Mouse (Mus musculus) heart, postnatal 0 days (tissue): ENCODE results near the gene Defb41.

Source experiments
- CTCF ChIP-seq: IDR thresholded peaks from 2 replicates; pipeline ENCODE4 v1.5.1; 2016; ENCODE audit warnings: antibody characterized with exemption, control low read depth, low read depth
- EP300 ChIP-seq: IDR thresholded peaks from 2 replicates; pipeline ENCODE4 v1.6.1; 2016; ENCODE audit warnings: antibody characterized with exemption, low read depth

GRCm38 (mm10) chr1:18265038-18265437 is at the start of gene Defb41:
- TF ChIP-seq CTCF (no peak), EP300 (no peak)
